In the genomic region with DNA sequence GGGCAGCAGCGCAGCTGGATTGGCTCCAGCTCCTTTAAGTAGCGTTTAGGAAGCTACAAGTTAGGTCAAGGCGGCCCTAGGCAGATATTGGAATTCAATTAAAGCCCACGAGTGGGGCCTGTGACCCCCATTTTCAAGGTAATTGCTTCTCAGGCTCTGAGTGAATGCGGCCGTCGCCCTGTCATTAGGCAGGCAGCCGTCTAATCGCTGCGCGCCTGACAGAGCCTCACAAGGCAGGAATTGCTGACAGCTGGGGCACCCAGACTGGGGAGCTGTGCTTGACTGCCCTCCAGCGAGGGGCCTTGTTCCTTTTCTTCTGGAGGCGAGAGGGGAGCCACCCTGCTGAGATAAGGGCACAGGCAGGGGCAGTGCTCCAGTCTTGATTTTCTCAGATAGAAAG, we compare ENCODE assay signal across 13 mouse cellular contexts. TPM values are rescaled to one million over a fixed set of nuclear protein-coding genes. Genes with fewer than 3 reads are reported as not detected.
DNase-seq lines count a peak whose midpoint lies in the region; ATAC-seq lines count a peak whose summit lies in the region.
"Had no signal": no experiment of that assay in that cellular context is flagged by ENCODE, and none has a peak within 500 bp of the region (broad histone marks: within the 10 kb centered on the region; RNA-seq: fewer than 3 reads in every experiment).

No protein-coding gene starts in this region.

- peaks cover 29% of the 10 kb centered on the region for H3K4me1 ChIP-seq in lung, embryonic 16.5 days (replicated peaks; ENCODE audit: control insufficient read depth, insufficient read depth, low read length)
- H3K4me1 ChIP-seq in hindbrain, embryonic 14.5 days (replicated peaks; ENCODE audit: control insufficient read depth, insufficient read depth, low read length), result peaks cover 45% of the 10 kb centered on the region
- peaks cover 48% of the 10 kb centered on the region for H3K4me1 ChIP-seq in neural tube, embryonic 15.5 days

- H3K4me3 ChIP-seq in lung, embryonic 16.5 days (ENCODE audit: low read length), result no peak overlapping the region
- no peak overlapping the region for H3K4me3 ChIP-seq in hindbrain, embryonic 14.5 days (replicated peaks; ENCODE audit: low read length)
- H3K4me3 ChIP-seq in neural tube, embryonic 15.5 days (replicated peaks), result no peak overlapping the region

- no peak overlapping the region; the same call in 1 of the 2 replicates for H3K27ac ChIP-seq in lung, embryonic 16.5 days (ENCODE audit: low read length)
- H3K27ac ChIP-seq in hindbrain, embryonic 14.5 days, result no peak overlapping the region
- 0 out of 2 replicates have a peak overlapping the region, but pooled peaks have one; percentile 25 for H3K27ac ChIP-seq in neural tube, embryonic 15.5 days (replicated peaks)
- H3K27ac ChIP-seq: macrophage; stomach, postnatal 0 days had no signal

- WGBS in lung, embryonic 16.5 days, result 54% methylated on average over 13 of the region's 13 CpGs
- WGBS in hindbrain, embryonic 14.5 days, result 16% methylated on average over 13 of the region's 13 CpGs
- 17% methylated on average over 13 of the region's 13 CpGs for WGBS in neural tube, embryonic 15.5 days

- H3K4me2 ChIP-seq in lung, embryonic 16.5 days (ENCODE audit: low read depth, low read length), result no peak overlapping the region
- no peak overlapping the region for H3K4me2 ChIP-seq in hindbrain, embryonic 14.5 days (replicated peaks)
- no peak overlapping the region for H3K4me2 ChIP-seq in neural tube, embryonic 15.5 days

- no peaks in the 10 kb centered on the region for H3K27me3 ChIP-seq in lung, embryonic 16.5 days (ENCODE audit: control insufficient read depth, insufficient read depth, low read depth, low read length)
- H3K27me3 ChIP-seq in hindbrain, embryonic 14.5 days (ENCODE audit: control insufficient read depth, insufficient read depth, low read length), result no peaks in the 10 kb centered on the region
- 0 out of 2 replicates have a peak, but pooled peaks cover 8% of the 10 kb centered on the region for H3K27me3 ChIP-seq in neural tube, embryonic 15.5 days (replicated peaks)

- no peaks in the 10 kb centered on the region for H3K9me3 ChIP-seq in lung, embryonic 16.5 days (ENCODE audit: control insufficient read depth, low read length)
- H3K9me3 ChIP-seq in hindbrain, embryonic 14.5 days (ENCODE audit: control insufficient read depth, low read length), result no peaks in the 10 kb centered on the region
- no peaks in the 10 kb centered on the region for H3K9me3 ChIP-seq in neural tube, embryonic 15.5 days (replicated peaks)

- peak; percentile 39; the same call in 1 of the 2 replicates for ATAC-seq in lung, embryonic 16.5 days (ENCODE audit: low read depth)
- 0 out of 2 replicates have a peak, but pooled peaks have one; percentile 51 for ATAC-seq in hindbrain, embryonic 14.5 days (ENCODE audit: low FRiP score)
- ATAC-seq in neural tube, embryonic 15.5 days (ENCODE audit: low FRiP score), result no peak

- peaks cover 35% of the 10 kb centered on the region for H3K36me3 ChIP-seq in lung, embryonic 16.5 days (ENCODE audit: control insufficient read depth, insufficient read depth, low read length)
- peaks cover 60% of the 10 kb centered on the region for H3K36me3 ChIP-seq in hindbrain, embryonic 14.5 days (replicated peaks; ENCODE audit: control insufficient read depth, insufficient read depth)
- H3K36me3 ChIP-seq in neural tube, embryonic 15.5 days, result peaks cover 37% of the 10 kb centered on the region

- H3K9ac ChIP-seq in lung, embryonic 16.5 days (ENCODE audit: low read length), result no peak overlapping the region
- no peak overlapping the region for H3K9ac ChIP-seq in hindbrain, embryonic 14.5 days
- no peak overlapping the region; the same call in 1 of the 2 replicates for H3K9ac ChIP-seq in neural tube, embryonic 15.5 days (replicated peaks)

- DNase-seq in cerebellum, postnatal 10 days, result peak; percentile 58 to 68
- no peak for DNase-seq in cerebellum, adult 9-10 months
- no peak for DNase-seq in lung, postnatal 25 days (ENCODE audit: low spot score)
- peak; percentile 59 for DNase-seq in hindbrain, embryonic 14.5 days (ENCODE audit: low spot score)
- no peak for DNase-seq in gastrocnemius, postnatal 4 days (ENCODE audit: low spot score in 2 of 2)
- no peak for DNase-seq in layer of hippocampus, postnatal 10 days (ENCODE audit: low spot score in 2 of 2)
- DNase-seq: adrenal gland, adult 8-10 months; cerebellum, adult 18-20 months; layer of hippocampus, adult 9-11 months had no signal

RNA-seq across cellular contexts. Expression of a gene that starts 24.3 kb away (rescaled TPM):
- polyA plus RNA-seq in lung, embryonic 16.5 days (2015; fragmentation: Nextera tagmentation; extraction: Ambion mirVana), result 23.3 and 23.4 TPM in 2 replicates
- polyA plus RNA-seq in hindbrain, embryonic 14.5 days (2014; fragmentation: Nextera tagmentation; extraction: Ambion mirVana), result 22.4 and 23.9 TPM in 2 replicates
- polyA plus RNA-seq in neural tube, embryonic 15.5 days (2015; fragmentation: Nextera tagmentation; extraction: Ambion mirVana), result 20.5 and 24.2 TPM in 2 replicates
- 10 to 100 TPM; 35.0 to 47.8 TPM for total RNA-seq in gastrocnemius, postnatal 4 days (2021)
- total RNA-seq in layer of hippocampus, postnatal 10 days (2021), result 10 to 100 TPM; 63.2 to 72.5 TPM

Comparison
In these comparisons a context has a peak if more than half of its experiments do, and no peak if none do; other contexts are left out.
1. DNase-seq: peak in cerebellum, postnatal 10 days (2 of 2) and hindbrain, embryonic 14.5 days (single experiment); none in cerebellum, adult 9-10 months (single experiment), lung, postnatal 25 days (single experiment), gastrocnemius, postnatal 4 days (0 of 2) and layer of hippocampus, postnatal 10 days (0 of 2).